Mouse (Mus musculus) small intestine, adult 2 months (tissue): ENCODE data around the gene Tmem144.

Experiments
- CTCF ChIP-seq: fragments of 200-500 bp; IDR thresholded peaks from 2 replicates; pipeline ENCODE4 v1.5.1; 2012; ENCODE audit warnings: low read depth, mild to moderate bottlenecking, control low read depth, inconsistent platforms, low read length, moderate library complexity, mixed read lengths; ENCODE audit not compliant: insufficient replicate concordance, insufficient read length; ENCODE audit errors: extremely low read depth
- POLR2A ChIP-seq: fragments of 200-500 bp; IDR thresholded peaks from 2 replicates; pipeline ENCODE4 v1.6.1; 2012; ENCODE audit warnings: low read depth, mild to moderate bottlenecking, control low read depth, inconsistent platforms, low read length, moderate library complexity

DNA sequence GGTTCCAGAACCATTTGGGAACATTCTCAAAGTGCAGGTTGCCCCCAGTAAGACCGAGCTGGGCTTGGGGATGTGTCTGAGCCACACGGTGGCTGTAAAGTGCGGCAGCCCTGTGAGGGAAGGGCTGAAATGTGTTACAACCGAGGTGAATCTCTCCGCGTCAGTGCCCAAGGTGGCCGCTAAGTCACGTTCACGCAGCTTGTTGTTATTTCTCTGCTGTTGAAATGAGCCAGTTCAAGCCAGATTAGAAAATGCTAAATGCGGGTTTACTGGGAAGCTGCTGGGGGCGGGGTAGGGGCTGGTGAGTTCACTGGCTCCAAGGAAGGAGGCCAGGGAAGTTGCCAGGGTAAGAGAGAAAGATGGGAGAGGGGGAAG is 68.2 kb downstream of the Tmem144 start:
- TF ChIP-seq POLR2A (no peak), CTCF (no peak)
